Mouse (Mus musculus) regulatory T cell (primary cell): ENCODE measurements around the gene Rbfox2.
"Not testable (repeated sequence)": the region's sequence is repeated elsewhere in the genome, so short reads cannot be mapped to it uniquely, and the experiment has no call there.

Source experiments
- in situ Hi-C: fragments of 300-600 bp; cut with MboI, MseI; formaldehyde crosslinking; loops from one replicate; pipeline ENCODE4 v1.15.1; 2025; ENCODE audit warnings: high pct_unique_total_duplicates

Gene Rbfox2

GRCm38 (mm10) chr15:77070745-77071268 lies 236.0 kb downstream of the Rbfox2 start:
- in situ Hi-C loops = no loop called here

GRCm38 (mm10) chr15:77069019-77069418 lies 237.8 kb downstream of the Rbfox2 start:
- in situ Hi-C loops = no loop called here

GRCm38 (mm10) chr15:77068439-77068861 lies 238.4 kb downstream of the Rbfox2 start:
- in situ Hi-C loops = no loop called here

- in situ Hi-C loops = no loop called here
Observed at GRCm38 (mm10) chr15:77066233-77066632, 240.6 kb downstream of the Rbfox2 start.

GRCm38 (mm10) chr15:77065259-77065852 lies 241.4 kb downstream of the Rbfox2 start:
- in situ Hi-C loops = no loop called here

GRCm38 (mm10) chr15:77062746-77063145 lies 244.1 kb downstream of the Rbfox2 start:
- in situ Hi-C loops = no loop called here

- in situ Hi-C loops = not testable (repeated sequence)
Observed at GRCm38 (mm10) chr15:77059416-77059815, 247.4 kb downstream of the Rbfox2 start.

- in situ Hi-C loops = no loop called here
Observed at GRCm38 (mm10) chr15:77058566-77058965, 248.2 kb downstream of the Rbfox2 start.

- in situ Hi-C loops = no loop called here
Observed at GRCm38 (mm10) chr15:77056791-77057051, 250.1 kb downstream of the Rbfox2 start.

- in situ Hi-C loops = no loop called here
Observed at GRCm38 (mm10) chr15:77056001-77056790, 250.6 kb downstream of the Rbfox2 start.

- in situ Hi-C loops = no loop called here
Observed at GRCm38 (mm10) chr15:77054611-77055175, 252.1 kb downstream of the Rbfox2 start.

GRCm38 (mm10) chr15:77053021-77053420 lies 253.8 kb downstream of the Rbfox2 start:
- in situ Hi-C loops = no loop called here

- in situ Hi-C loops = no loop called here
Observed at GRCm38 (mm10) chr15:77052176-77052575, 254.6 kb downstream of the Rbfox2 start.

- in situ Hi-C loops = no loop called here
Observed at GRCm38 (mm10) chr15:77050570-77050969, 256.2 kb downstream of the Rbfox2 start, which contains the start of gene Mb. Gene Mb, minus strand, starts transcription at chr15:77050670.

- in situ Hi-C loops = no loop called here
Observed at GRCm38 (mm10) chr15:77045609-77046008, 261.2 kb downstream of the Rbfox2 start.

- in situ Hi-C loops = no loop called here
Observed at GRCm38 (mm10) chr15:77044597-77045320, 262.0 kb downstream of the Rbfox2 start, which contains the start of gene Apol6. Gene Apol6, plus strand, starts transcription at chr15:77044729.

- in situ Hi-C loops = no loop called here
Observed at GRCm38 (mm10) chr15:77040784-77041183, 266.0 kb downstream of the Rbfox2 start.

- in situ Hi-C loops = loop anchor here (5.0 kb wide), 1 partner anchor 47 kb away; no protein-coding TSS in a partner anchor
Observed at GRCm38 (mm10) chr15:77039211-77039700, 267.5 kb downstream of the Rbfox2 start.

GRCm38 (mm10) chr15:77037278-77038161 lies 269.3 kb downstream of the Rbfox2 start:
- in situ Hi-C loops = loop anchor here (5.0 kb wide), 1 partner anchor 45 kb away; no protein-coding TSS in a partner anchor

- in situ Hi-C loops = loop anchor here (5.0 kb wide), 1 partner anchor 45 kb away; no protein-coding TSS in a partner anchor
Observed at GRCm38 (mm10) chr15:77036989-77037277, 269.9 kb downstream of the Rbfox2 start.
